Mouse (Mus musculus) myocyte (in vitro differentiated cells): Measurements from ENCODE around the gene Sh3d21. TPM values are rescaled to one million over a fixed set of nuclear protein-coding genes. Genes with fewer than 3 reads are reported as not detected.

Source experiments
- H3K27me3 ChIP-seq: one replicate; pipeline ENCODE4 v1.6.1; 2011; ENCODE audit not compliant: control insufficient read depth, insufficient read depth, insufficient read length
- H3K36me3 ChIP-seq: one replicate; pipeline ENCODE4 v1.6.1; 2011; ENCODE audit not compliant: control insufficient read depth, insufficient read depth
- H3K4me2 ChIP-seq: one replicate; pipeline ENCODE4 v1.6.1; 2011; ENCODE audit warnings: low read depth, control low read depth
- H3K4me3 ChIP-seq: one replicate; pipeline ENCODE4 v1.5.1; 2011; ENCODE audit warnings: mild to moderate bottlenecking, control low read depth, moderate library complexity
- H3K79me2 ChIP-seq: one replicate; pipeline ENCODE4 v1.6.1; 2011; ENCODE audit not compliant: control insufficient read depth, insufficient read depth
- H3ac ChIP-seq: one replicate; pipeline ENCODE4 v1.6.1; 2011; ENCODE audit not compliant: control insufficient read depth, insufficient read length
- CEBPB ChIP-seq: IDR thresholded peaks from 2 replicates; pipeline ENCODE4 v1.6.1; 2011; ENCODE audit warnings: mild to moderate bottlenecking, moderate library complexity; ENCODE audit not compliant: poor library complexity, insufficient read depth, severe bottlenecking
- E2F4 ChIP-seq: IDR thresholded peaks from one replicate; pipeline ENCODE4 v1.6.1; 2011; ENCODE audit warnings: mild to moderate bottlenecking, control low read depth, moderate library complexity; ENCODE audit not compliant: insufficient read depth
- MAX ChIP-seq: IDR thresholded peaks from one replicate; pipeline ENCODE4 v1.6.1; 2011; ENCODE audit warnings: low read depth, mild to moderate bottlenecking, control low read depth
- MYOD1 ChIP-seq, 3 experiments: IDR thresholded peaks; one replicate each; pipeline ENCODE4 v1.6.1; 2011; ENCODE audit warnings: control low read depth in 2 of 3, low read depth in 2 of 3, mild to moderate bottlenecking in 2 of 3, moderate library complexity in 1 of 3; ENCODE audit not compliant: insufficient read length in 2 of 3, control insufficient read depth in 1 of 3
- MYOG ChIP-seq, 3 experiments: IDR thresholded peaks; one replicate each; pipeline ENCODE4 v1.6.1; 2011; ENCODE audit warnings: control low read depth in 2 of 3, low read depth in 2 of 3, mild to moderate bottlenecking in 2 of 3; ENCODE audit not compliant: insufficient read length in 2 of 3, control insufficient read depth in 1 of 3, insufficient read depth in 1 of 3
- POLR2A ChIP-seq: IDR thresholded peaks from one replicate; pipeline ENCODE4 v1.6.1; 2011; ENCODE audit warnings: low read depth, mild to moderate bottlenecking, control low read depth, moderate library complexity; ENCODE audit not compliant: insufficient read length
- POLR2AphosphoS2 ChIP-seq: IDR thresholded peaks from one replicate; pipeline ENCODE4 v1.6.1; 2011; ENCODE audit warnings: low read depth, control low read depth; ENCODE audit not compliant: insufficient read length
- REST ChIP-seq: IDR thresholded peaks from one replicate; pipeline ENCODE4 v1.6.1; 2011; ENCODE audit warnings: mild to moderate bottlenecking, control low read depth, moderate library complexity; ENCODE audit not compliant: insufficient read depth, insufficient read length
- SRF ChIP-seq: IDR thresholded peaks from one replicate; pipeline ENCODE4 v1.6.1; 2011; ENCODE audit warnings: low read depth; ENCODE audit not compliant: control insufficient read depth, insufficient read length
- TCF12 ChIP-seq: IDR thresholded peaks from one replicate; pipeline ENCODE4 v1.6.1; 2011; ENCODE audit warnings: mild to moderate bottlenecking, control low read depth; ENCODE audit not compliant: poor library complexity, insufficient read depth, severe bottlenecking
- TCF3 ChIP-seq: IDR thresholded peaks from one replicate; pipeline ENCODE4 v1.6.1; 2011; ENCODE audit warnings: low read depth, control low read depth; ENCODE audit not compliant: insufficient read length
- USF1 ChIP-seq: IDR thresholded peaks from one replicate; pipeline ENCODE4 v1.6.1; 2011; ENCODE audit warnings: low read depth, mild to moderate bottlenecking, control low read depth, moderate library complexity
- polyA plus RNA-seq: library from polyadenylated mRNA; unstranded; fragments of >200 nt; fragmentation: generic; extraction: Trizol; gene quantifications from one replicate; pipeline ENCODE4 v1.2.1, GENCODE M21; 2012; ENCODE audit warnings: missing spikeins

Sh3d21 gene
- polyA plus RNA-seq, 1 experiment = 0.23 TPM

GRCm38 (mm10) chr4:126150297-126150948 lies 12.9 kb downstream of the Sh3d21 start:
- TF ChIP-seq REST (no peak), E2F4 (no peak), MYOD1 (IDR thresholded peaks at IDR 0.05; ENCODE audit: control insufficient read depth in 1 of 3, insufficient read length in 2 of 3, low read depth in 2 of 3) (no peak), CEBPB (no peak), MAX (peak; percentile 6), MYOG (IDR thresholded peaks at IDR 0.05; ENCODE audit: control insufficient read depth in 1 of 3, insufficient read depth in 1 of 3, insufficient read length in 2 of 3, low read depth in 2 of 3) (no peak), POLR2A (no peak), SRF (no peak), TCF3 (peak; percentile 22), TCF12 (peak; percentile 54), POLR2AphosphoS2 (no peak), USF1 (no peak)
- Histone ChIP-seq H3K36me3 (no peaks in the 10 kb centered on the region), H3K27me3 (no peaks in the 10 kb centered on the region), H3K4me2 (peak overlapping the region; percentile 60), H3K4me3 (peak overlapping the region; percentile 31), H3ac (no peak overlapping the region), H3K79me2 (peaks cover 4% of the 10 kb centered on the region)

- Histone ChIP-seq H3ac (no peak overlapping the region), H3K79me2 (peaks cover 4% of the 10 kb centered on the region), H3K4me3 (peak overlapping the region; percentile 31), H3K4me2 (peak overlapping the region; percentile 60), H3K27me3 (no peaks in the 10 kb centered on the region), H3K36me3 (no peaks in the 10 kb centered on the region)
- TF ChIP-seq TCF12 (no peak), POLR2A (no peak), E2F4 (no peak), POLR2AphosphoS2 (no peak), MAX (no peak), CEBPB (no peak), USF1 (no peak), MYOD1 (IDR thresholded peaks at IDR 0.05; ENCODE audit: control insufficient read depth in 1 of 3, insufficient read length in 2 of 3, low read depth in 2 of 3) (no peak), MYOG (IDR thresholded peaks at IDR 0.05; ENCODE audit: control insufficient read depth in 1 of 3, insufficient read depth in 1 of 3, insufficient read length in 2 of 3, low read depth in 2 of 3) (no peak), TCF3 (no peak), REST (no peak), SRF (no peak)
Observed at GRCm38 (mm10) chr4:126149798-126150197, 13.5 kb downstream of the Sh3d21 start.

DNA sequence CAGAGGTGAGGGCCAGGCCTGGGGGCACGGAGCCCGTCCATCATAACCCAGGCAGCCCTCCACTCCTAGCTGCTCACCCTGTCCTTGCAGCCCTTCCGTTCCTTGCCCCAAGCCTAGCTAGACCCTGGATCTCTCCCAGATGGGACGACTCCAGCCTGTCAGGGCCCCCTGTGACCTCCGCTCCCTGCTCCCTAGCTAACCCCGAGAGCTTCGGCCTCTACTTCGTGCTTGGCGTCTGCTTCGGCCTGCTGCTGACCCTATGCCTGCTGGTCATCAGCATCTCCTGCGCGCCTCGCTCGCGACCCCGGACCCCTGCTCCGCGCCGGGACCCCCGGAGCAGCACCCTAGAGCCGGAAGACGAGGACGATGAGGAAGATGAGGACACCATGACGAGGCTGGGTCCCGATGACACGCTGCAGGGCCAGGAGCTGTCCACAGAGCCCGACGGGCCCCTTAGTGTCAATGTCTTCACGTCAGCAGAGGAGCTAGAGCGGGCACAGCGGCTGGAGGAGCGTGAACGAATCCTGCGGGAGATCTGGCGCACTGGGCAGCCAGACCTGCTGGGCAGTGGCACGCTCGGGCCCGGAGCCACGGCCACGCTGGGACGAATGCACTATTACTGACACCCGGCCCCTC lies 14.1 kb downstream of the Sh3d21 start:
- peaks cover 4% of the 10 kb centered on the region for H3K79me2 ChIP-seq
- no peaks in the 10 kb centered on the region for H3K27me3 ChIP-seq
- peak; percentile 22 for TF ChIP-seq REST
- no peak for TF ChIP-seq TCF3
- TF ChIP-seq CEBPB = no peak
- TF ChIP-seq SRF = no peak
- TF ChIP-seq POLR2AphosphoS2 = peak; percentile 46
- no peak for TF ChIP-seq MAX
- no peak for TF ChIP-seq USF1
- TF ChIP-seq MYOG (IDR thresholded peaks at IDR 0.05; ENCODE audit: control insufficient read depth in 1 of 3, insufficient read depth in 1 of 3, insufficient read length in 2 of 3, low read depth in 2 of 3) = no peak
- no peak for TF ChIP-seq E2F4
- no peak for TF ChIP-seq TCF12
- TF ChIP-seq MYOD1 (IDR thresholded peaks at IDR 0.05; ENCODE audit: control insufficient read depth in 1 of 3, insufficient read length in 2 of 3, low read depth in 2 of 3) = no peak
- no peak for TF ChIP-seq POLR2A
- peak overlapping the region; percentile 60 for H3K4me2 ChIP-seq
- H3K36me3 ChIP-seq = no peaks in the 10 kb centered on the region
- peak overlapping the region; percentile 31 for H3ac ChIP-seq
- peak overlapping the region; percentile 31 for H3K4me3 ChIP-seq

DNA sequence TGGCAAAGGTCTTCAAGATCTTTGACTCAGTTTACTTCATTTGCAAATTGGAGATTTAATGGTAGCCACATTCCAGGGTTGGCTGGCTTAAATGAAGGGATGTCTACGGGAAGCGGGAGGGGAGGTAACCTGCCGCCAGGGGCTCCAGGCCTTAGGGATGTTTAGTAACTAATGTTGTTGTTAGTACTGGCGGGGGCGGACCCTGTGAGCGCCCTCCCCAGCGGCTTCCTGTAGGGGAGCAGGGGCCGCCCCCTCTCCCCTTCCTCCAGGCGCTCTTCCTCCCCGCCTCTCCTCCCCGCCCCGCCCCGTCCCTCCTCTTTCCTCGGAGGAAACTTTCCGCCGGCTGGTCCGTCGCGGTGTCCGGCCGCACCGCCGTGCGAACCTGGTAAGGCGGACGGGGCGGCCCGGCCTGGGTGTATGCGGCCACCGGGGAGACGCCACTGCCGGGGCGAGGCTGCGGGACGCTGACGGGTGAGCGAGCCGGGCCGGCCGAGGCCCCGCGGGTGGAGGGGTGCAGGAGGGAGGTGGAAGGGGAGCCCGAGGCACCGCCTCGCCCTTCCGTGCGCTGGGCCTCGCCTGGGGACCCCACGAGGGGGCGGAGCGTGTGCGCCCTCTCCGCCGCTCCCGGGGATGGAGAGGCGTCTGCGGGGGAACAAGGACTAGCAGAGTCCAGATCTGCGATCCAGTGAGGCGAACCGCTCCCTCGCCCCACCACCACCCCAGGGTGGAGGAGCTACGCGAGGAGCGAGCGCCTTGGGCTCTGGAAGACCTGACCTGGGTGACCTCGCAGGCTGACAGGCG lies 14.9 kb downstream of the Sh3d21 start:
- TF ChIP-seq TCF3 (no peak), REST (no peak), MAX (no peak), E2F4 (no peak), MYOD1 (IDR thresholded peaks at IDR 0.05; ENCODE audit: control insufficient read depth in 1 of 3, insufficient read length in 2 of 3, low read depth in 2 of 3) (peak in 1 of 3 experiments; percentile 5), MYOG (IDR thresholded peaks at IDR 0.05; ENCODE audit: control insufficient read depth in 1 of 3, insufficient read depth in 1 of 3, insufficient read length in 2 of 3, low read depth in 2 of 3) (no peak), CEBPB (no peak), POLR2A (peak; percentile 58), SRF (no peak), TCF12 (no peak), USF1 (no peak), POLR2AphosphoS2 (peak; percentile 21)
- no peaks in the 10 kb centered on the region for H3K36me3 ChIP-seq
- H3K4me2 ChIP-seq = peak overlapping the region; percentile 60
- H3ac ChIP-seq = peak overlapping the region; percentile 31
- H3K27me3 ChIP-seq = no peaks in the 10 kb centered on the region
- H3K79me2 ChIP-seq = peaks cover 4% of the 10 kb centered on the region
- peak overlapping the region; percentile 31 for H3K4me3 ChIP-seq
